10 mouse cellular contexts compared by ENCODE assay signal in genomic region chr12:100408143-100408542, GRCm38 (mm10).
DNase-seq lines count a peak whose midpoint lies in the region; ATAC-seq and TF ChIP-seq lines count a peak whose summit lies in the region.
"Had no signal": no experiment of that assay in that cellular context is flagged by ENCODE, and none has a peak within 500 bp of the region (broad histone marks: within the 10 kb centered on the region; RNA-seq: fewer than 3 reads in every experiment).

No protein-coding gene starts in this region.

- intact Hi-C loops in heart, postnatal 14 days (cut with DNase I): no loop called here

- 0 out of 2 replicates have a peak, but pooled peaks have one; percentile 44 for ATAC-seq in hindbrain, postnatal 0 days
- no peak for ATAC-seq in hindbrain, embryonic 12.5 days (ENCODE audit: low FRiP score)
- ATAC-seq in midbrain, embryonic 13.5 days: no peak

- H3K27me3 ChIP-seq in hindbrain, postnatal 0 days (ENCODE audit: insufficient read depth, low read length): no peaks in the 10 kb centered on the region
- H3K27me3 ChIP-seq in hindbrain, embryonic 12.5 days: no peaks in the 10 kb centered on the region
- no peaks in the 10 kb centered on the region for H3K27me3 ChIP-seq in midbrain, embryonic 13.5 days

- no peak overlapping the region for H3K4me3 ChIP-seq in hindbrain, postnatal 0 days (ENCODE audit: low read length)
- H3K4me3 ChIP-seq in hindbrain, embryonic 12.5 days: no peak overlapping the region
- H3K4me3 ChIP-seq in midbrain, embryonic 13.5 days (replicated peaks): no peak overlapping the region

- H3K27ac ChIP-seq in hindbrain, postnatal 0 days: no peak overlapping the region
- no peak overlapping the region for H3K27ac ChIP-seq in hindbrain, embryonic 12.5 days
- 0 out of 2 replicates have a peak overlapping the region, but pooled peaks have one; percentile 25 for H3K27ac ChIP-seq in midbrain, embryonic 13.5 days

- no peak overlapping the region for H3K4me2 ChIP-seq in hindbrain, postnatal 0 days (ENCODE audit: low read depth, low read length)
- no peak overlapping the region for H3K4me2 ChIP-seq in hindbrain, embryonic 12.5 days (replicated peaks)
- no peak overlapping the region for H3K4me2 ChIP-seq in midbrain, embryonic 13.5 days (replicated peaks)

- H3K36me3 ChIP-seq in hindbrain, postnatal 0 days (ENCODE audit: insufficient read depth, low read length): peaks cover 2% of the 10 kb centered on the region; the same call in 1 of the 2 replicates
- H3K36me3 ChIP-seq in hindbrain, embryonic 12.5 days: peaks cover 7% of the 10 kb centered on the region
- H3K36me3 ChIP-seq in midbrain, embryonic 13.5 days: peaks cover 11% of the 10 kb centered on the region

- H3K9ac ChIP-seq in hindbrain, postnatal 0 days (replicated peaks; ENCODE audit: low read length): no peak overlapping the region
- H3K9ac ChIP-seq in hindbrain, embryonic 12.5 days: no peak overlapping the region
- H3K9ac ChIP-seq in midbrain, embryonic 13.5 days (replicated peaks): no peak overlapping the region

- 54% methylated on average over 8 of the region's 8 CpGs for WGBS in hindbrain, postnatal 0 days
- WGBS in hindbrain, embryonic 12.5 days: 81% methylated on average over 8 of the region's 8 CpGs
- WGBS in midbrain, embryonic 13.5 days: 54% methylated on average over 8 of the region's 8 CpGs

- H3K4me1 ChIP-seq in hindbrain, postnatal 0 days (ENCODE audit: insufficient read depth, low read length): no peaks in the 10 kb centered on the region
- peaks cover 9% of the 10 kb centered on the region; the same call in 1 of the 2 replicates for H3K4me1 ChIP-seq in hindbrain, embryonic 12.5 days
- peaks cover 19% of the 10 kb centered on the region for H3K4me1 ChIP-seq in midbrain, embryonic 13.5 days (replicated peaks)

- DNase-seq in hindbrain, postnatal 0 days (ENCODE audit: low spot score): peak; percentile 27
- DNase-seq in right cerebral cortex, postnatal 25 days: peak; percentile 3
- no peak for DNase-seq in right cerebral cortex, adult 18-20 months
- no peak for DNase-seq in heart, postnatal 14 days
- no peak for DNase-seq in T-cell, adult 2 months (ENCODE audit: low spot score)
- DNase-seq: cerebellum, adult 18-20 months; kidney, adult 18-20 months; liver had no signal

- TF ChIP-seq CTCF in hindbrain, postnatal 0 days (IDR thresholded peaks at IDR 0.05; ENCODE audit: low read depth): no peak

- H3K9me3 ChIP-seq in hindbrain, postnatal 0 days (ENCODE audit: low read length): no peaks in the 10 kb centered on the region
- H3K9me3 ChIP-seq in hindbrain, embryonic 12.5 days (replicated peaks): no peaks in the 10 kb centered on the region
- no peaks in the 10 kb centered on the region for H3K9me3 ChIP-seq in midbrain, embryonic 13.5 days

Comparison
In these comparisons a context has a peak if more than half of its experiments do, and no peak if none do; other contexts are left out.
1. DNase-seq: peak in hindbrain, postnatal 0 days (single experiment) and right cerebral cortex, postnatal 25 days (single experiment); none in right cerebral cortex, adult 18-20 months (single experiment), heart, postnatal 14 days (0 of 2) and T-cell, adult 2 months (single experiment).